Mouse (Mus musculus): Measurements from ENCODE around the gene Prrg3.
"Not testable (repeated sequence)": the region's sequence is repeated elsewhere in the genome, so short reads cannot be mapped to it uniquely, and the experiment has no call there.

The Prrg3 gene

DNA sequence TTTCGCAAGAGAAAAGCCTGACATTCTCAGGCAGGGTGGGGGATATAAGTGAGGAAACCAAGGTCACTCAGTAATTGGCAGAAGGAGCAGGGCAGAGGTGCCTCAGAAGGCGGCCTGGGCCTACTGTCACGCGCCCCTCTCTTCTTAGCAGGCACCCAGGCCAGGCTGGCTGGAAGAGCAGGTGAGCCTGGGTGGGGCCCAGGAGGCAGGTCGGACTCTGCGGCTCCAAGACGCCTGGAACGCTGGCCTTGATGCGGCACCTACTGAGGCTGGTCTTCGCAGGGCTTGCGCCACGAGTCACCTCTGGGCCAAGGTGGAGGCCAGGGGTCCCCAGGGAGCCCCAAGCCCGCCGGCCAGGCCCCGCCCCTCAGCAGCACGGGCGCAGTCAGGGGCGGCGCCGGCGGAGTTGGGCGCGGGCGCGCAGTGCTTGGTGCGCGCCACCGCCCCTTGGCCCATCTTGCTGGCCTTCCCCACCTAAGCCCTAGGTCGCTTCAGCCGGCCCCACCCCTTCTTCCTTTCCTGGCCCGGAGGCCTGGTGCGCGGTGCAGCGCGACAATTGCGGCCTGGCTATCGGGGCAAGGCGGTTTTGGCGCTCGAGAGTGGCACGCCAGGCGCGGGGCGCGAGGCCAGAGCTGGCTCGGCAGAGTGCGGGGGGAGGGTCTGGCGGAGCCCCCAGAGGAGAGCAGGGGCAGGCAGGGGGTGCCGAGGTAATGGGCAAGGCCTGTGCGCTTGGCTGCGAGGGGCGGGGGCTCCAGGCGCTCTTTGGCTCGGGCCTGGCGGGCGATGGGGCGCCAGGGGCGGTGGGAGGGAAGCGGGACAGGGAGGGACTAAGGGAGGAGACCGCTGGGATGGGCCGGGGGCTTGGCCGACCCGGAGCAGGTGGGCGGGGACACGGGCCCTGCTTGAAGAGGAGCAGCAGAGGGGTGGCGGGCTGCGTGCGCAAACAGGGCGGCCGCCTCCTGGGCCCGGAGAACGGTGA lies at the start of gene Prrg3:
TSS of gene Prrg3 (plus strand) at position 552 of the 979 bp plus-strand sequence.
- DNase-seq = peak; percentile 79

DNA sequence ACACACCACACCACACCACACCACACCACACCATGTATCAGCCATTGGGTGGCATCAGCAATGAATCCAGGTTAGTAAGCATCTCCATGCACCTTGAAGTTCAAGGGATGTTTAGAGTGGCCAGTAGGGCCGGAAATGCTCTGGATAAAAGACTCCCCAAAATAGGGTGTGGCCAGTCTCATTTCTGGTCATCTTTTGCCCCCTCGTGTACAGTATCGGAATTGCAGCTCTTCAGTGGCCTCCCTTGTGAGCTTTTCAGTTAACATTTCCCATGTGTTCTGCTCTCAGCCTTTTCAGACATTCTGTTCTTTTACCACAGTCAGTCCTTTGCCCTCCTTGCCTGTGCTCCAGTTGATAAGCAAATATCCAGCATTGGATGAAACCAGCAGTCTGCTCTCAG lies 15.8 kb upstream of the Prrg3 start:
- DNase-seq = peak; percentile 58

DNA sequence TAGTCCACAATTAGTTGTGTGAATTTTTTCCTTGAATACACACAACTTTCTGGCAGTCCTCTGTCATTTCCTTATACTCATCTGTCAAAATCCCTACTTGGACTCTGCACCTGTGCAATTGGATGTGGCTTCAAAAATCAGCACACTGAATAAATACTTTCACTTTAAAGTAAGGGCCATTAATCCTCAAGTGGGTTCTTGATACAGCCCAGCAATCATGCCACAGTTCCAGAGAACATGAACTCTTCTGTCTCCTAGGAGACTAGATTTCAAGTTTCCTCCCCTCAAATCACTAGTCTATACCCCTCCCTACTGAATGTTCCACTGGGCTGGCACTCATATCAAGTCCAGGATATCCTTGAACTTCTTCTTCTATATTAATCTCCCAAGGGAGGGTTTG lies 4.1 kb upstream of the Prrg3 start:
- no peak for DNase-seq

DNA sequence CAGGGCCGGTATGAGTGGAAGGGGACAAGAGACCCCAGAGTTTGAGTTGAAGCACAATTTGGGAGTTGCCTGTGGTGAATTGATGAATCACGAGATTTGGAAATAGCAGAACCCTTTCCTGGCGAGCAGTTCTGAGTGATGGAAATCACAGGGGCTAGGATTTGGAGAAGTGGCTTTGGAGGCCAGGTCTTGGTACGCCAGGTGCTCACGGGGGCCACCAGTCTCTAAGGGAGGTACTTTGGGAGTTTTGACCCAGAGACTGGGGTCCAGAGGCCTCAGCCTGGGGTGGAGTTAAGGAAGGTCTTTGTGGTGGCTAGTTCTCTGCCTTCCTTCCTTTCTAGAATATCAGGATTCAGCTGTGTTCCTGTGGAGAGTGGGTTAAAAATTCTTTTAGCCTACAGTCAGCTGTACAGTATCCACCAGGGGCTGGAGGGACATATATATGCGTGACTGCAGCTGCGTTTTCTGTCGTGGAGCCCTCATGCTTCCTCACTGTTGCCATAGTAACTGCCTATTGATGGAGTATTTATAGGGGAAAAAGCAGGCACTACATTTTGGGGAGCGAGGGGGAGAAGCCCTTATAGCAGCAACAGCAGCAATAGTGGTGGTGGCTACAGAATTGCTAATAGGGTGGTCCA lies 970 bp downstream of the Prrg3 start:
- DNase-seq = peak; percentile 5

DNA sequence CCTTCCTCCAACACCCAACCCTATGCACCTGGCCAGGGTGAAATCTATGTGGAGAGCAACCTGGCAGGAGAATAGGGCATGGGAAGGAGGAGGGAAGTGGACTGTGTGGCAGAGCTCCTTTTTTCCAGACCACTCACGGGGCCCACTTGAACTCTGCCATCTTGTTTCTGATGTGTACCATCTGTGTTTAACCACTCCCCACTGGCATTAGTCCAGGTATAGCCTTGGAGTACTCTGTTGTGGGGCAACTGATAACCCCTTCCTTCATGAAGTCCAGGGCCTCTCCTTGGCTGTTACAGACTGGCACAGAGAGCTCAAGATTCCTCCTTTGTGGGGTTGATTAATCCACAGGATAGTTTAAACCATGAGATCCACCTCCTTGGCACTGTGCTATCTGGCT lies 5.8 kb downstream of the Prrg3 start:
- DNase-seq = no peak

DNA sequence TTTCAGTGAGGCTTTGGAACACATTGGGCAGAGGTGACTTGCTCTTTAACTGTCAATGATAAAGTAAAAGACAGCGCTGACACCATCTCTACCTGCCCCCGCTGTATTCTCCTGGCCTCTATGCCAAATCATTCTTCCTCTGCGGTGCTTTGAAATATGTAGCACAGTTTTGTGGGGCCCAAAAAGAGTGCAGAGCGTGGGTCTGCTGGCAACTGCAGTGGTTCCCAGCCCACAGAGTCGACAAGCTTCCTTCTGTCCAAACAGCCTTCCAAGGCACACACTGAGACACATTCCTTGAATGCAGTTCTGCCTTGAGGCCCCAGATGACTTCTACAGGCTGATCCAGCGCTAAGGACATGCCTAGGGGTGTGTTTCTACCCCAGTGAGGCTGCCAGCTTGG lies 6.4 kb downstream of the Prrg3 start:
- DNase-seq = no peak

DNA sequence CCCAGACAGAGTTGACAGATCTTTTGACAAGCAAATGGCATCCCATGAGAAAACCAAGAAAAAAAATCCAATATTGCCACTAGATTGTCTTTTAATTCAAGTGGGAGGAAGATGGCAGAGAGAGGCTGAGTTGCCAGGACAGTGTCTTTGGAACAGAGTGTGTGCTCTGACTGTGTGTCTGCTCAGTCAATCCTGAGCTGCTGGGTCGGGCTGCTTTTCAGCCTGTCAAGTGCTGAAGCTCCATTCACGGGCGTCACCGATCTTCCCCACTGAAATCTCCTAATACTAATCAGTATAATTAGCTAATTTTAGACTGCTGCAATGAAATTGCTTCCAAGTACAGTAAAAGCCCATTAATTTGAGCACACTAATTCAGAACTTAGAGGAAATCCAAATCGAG lies 8.9 kb downstream of the Prrg3 start:
- DNase-seq = no peak

DNA sequence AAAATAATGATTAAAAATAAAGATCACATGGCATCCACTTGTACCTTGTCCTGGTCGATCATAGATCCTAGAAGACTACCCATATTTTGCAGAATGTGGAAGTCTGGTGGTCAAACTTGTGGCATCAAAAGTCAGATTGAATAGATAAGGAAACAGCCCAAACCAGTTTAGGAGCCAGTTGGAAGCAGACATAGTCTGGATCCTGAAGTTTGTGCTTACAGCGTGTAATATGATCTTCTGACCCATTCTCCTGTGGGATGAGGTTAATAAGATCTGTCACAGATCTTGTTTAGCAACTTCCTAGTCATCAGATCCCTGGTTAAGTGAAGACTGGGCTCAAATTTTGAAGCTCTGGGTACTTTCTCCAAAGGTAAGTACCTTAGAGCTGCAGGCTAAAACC lies 10.3 kb downstream of the Prrg3 start, which contains the start of gene Fate1:
TSS of gene Fate1 (plus strand) at position 301 of the 400 bp plus-strand sequence.
- DNase-seq = no peak

DNA sequence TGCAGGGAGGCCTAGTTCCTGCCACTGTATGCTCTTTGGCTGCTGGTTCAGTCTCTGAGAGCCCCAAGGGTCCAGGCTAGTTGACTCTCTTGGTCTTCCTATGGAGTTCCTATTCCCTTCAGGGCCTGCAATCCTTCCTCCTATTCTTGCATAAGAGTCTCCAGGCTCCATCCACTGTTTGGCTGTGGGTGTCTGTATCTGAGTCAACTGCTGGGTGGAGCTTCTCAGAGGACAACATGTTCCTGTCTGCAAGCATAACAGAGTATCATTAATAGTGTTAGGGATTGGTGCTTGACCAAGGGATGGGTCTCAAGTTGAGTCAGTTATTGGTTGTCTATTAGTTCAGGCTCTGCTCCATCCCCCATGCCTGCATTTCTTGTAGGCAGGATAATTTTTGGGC lies 15.3 kb downstream of the Prrg3 start:
- not testable (repeated sequence) for DNase-seq

DNA sequence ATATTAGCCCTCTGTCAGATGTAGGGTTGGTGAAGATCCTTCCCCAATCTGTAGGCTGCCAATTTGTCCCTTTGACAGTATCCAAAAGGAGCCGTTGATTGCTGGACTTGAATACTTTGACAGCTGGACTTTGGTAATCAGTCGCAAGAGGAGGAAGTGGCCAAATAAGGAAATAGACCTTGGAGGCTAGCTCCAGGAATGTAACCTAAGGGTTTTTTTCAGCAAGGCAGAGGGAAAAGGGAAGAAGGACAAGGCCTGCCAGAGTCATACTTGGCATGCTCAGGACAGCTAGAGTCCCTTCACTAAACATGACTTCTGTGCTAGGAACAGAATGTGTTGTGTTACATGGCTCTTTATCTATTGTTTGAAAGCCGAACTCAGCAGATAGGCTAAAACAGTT lies 18.0 kb downstream of the Prrg3 start:
- no peak for DNase-seq

DNA sequence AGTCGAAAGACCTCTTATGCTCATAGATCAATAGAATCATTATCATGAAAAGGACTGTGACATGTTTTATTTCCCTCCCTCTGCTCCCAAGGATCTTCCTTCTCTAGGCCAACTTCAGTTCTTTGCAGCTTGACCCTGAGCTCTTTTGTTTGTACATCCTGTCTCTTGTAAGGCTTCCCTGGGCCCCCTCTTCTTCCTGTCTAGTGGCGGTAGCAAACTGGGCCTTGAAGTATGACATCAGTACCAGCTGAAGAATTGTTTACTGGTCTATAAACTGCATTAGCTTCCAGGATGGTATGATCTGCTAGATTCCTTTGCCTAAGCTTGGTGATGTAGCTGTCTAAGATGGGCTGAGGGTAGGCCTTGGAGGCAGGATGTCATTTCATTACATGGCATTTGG lies 18.9 kb downstream of the Prrg3 start:
- no peak for DNase-seq

DNA sequence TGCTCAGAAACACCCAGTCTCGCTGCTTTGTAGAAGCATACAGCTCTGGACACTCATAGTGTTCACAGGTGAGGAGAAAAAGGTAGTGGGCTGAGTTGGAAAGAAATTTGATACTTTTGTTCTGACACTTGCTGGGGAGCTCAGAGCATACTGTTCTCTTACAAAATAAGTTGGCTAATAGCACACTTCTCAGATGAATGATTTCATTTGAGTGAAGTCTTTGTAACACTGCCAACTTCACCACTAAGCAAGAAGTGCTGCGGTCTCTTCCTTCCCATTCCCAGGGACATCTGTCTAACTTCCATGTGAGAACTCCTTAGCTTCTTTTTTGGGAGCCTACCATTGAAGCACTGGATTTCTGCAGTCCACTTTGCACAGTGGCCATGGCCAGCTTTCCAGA lies 20.8 kb downstream of the Prrg3 start:
- no peak for DNase-seq

DNA sequence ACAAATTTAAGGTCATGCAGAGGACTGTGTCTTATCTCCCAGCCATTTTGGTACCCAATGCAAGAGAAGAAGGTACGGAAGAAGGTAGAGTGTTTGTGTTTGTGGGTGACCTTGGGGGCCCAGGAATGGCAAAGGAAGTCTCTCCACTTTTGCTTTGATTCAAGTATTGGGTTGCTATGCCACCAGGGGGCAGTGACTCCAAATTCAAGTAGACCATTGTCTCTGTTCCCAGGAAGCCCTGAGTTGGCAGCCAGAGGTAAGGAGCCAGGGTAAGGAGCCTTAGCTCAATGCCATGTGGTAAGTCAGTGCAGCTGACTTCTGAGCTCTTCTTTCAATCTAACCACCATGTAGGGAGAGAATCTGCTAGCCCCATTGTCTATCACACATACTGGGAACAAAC lies 21.4 kb downstream of the Prrg3 start:
- DNase-seq = peak; percentile 4

DNA sequence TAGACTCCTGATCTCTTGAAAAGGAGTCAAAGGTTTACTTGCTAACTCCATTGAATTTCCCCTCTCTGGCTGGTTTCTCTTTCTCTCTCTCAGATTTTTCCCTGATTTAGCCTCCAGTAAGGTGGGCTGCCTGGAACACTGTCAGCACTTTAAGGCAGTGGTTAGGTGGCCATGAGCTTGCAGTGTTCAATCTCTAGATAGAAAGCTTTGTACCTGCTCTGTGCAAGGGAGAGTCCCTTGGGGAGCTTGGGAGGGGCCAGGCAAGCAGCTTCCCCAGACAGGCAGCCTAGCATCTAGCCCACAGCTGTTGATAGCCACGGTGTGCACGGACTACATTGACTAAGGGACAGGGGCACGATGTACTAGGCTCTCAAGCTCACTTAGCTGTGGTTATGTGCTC lies 29.1 kb downstream of the Prrg3 start, which contains the start of gene Cnga2:
TSS of gene Cnga2 (plus strand) at position 301 of the 400 bp plus-strand sequence.
- no peak for DNase-seq

DNA sequence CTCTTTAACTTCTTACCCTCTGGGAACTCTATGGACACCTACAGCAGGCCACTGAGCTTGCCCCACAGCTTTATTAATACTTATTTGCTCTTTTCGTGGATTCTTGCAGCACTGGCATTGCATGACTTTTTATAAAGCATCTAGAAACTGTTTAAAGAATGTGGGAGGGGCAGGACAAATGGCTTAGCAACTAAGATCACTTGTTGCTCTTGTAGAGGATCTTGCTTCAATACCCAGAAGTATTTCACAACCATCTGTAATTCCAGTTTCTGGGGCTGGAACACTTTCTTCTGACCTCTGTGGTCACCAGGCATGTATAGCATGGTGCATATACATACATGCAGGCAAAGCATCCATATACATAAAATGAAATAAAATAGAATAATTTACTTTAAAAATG lies 33.5 kb downstream of the Prrg3 start:
- DNase-seq = no peak

DNA sequence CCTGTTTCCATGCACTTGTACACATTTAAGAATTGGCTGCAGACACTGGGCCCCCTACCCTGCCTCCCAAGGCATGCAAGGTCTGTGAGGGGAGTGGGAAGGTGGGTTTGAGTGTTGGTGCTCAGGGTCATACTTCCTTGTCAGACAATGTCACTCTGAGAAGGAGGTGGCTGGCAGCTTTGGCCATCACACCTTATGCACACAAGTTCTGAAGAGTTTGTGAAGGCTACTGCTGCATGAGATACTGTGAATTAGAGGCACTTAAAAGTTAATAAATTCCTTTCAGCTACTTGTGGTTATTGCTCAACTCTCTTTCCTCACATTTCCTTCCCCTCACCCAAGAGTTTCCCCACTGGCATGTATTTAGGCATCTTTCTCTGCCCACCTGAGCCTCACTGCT lies 47.5 kb downstream of the Prrg3 start:
- no peak for DNase-seq

DNA sequence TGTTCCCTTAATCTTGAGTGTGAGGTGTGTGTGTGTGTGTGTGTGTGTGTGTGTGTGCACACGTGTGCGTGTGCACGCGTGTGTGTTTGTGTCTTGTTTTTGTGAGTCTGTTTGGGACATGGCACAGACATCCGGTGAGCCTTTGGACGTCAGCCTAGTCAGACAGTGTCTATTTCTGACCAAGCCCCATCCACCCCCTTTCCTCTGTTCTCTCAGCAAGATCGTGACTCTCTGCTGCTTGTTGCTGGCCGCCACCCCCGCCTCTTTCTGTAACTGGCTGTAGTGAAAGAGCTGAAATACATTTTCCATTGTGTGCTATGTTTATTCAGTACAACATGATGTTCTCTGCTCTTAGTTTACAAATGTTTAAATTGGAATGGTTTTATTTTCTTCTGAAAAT lies 49.8 kb downstream of the Prrg3 start:
- DNase-seq = no peak

DNA sequence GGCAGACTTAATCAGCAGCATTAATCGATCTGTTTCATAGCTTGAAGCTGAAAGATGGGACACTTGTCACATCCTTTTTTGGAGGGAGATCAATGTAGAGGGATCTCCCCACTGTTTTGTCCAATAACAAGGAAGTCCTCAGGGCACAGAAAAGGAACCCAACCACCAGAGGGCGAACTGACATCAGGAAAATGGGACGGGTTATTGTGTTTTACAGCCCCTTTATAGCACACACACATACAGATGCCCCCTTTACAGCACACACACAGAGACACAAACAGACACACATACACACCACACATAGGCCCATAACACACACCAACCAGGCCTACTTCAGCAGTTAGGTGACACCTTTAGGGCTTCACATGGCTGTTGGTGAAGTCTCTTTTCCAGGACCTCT lies 50.4 kb downstream of the Prrg3 start:
- peak; percentile 23 for DNase-seq

DNA sequence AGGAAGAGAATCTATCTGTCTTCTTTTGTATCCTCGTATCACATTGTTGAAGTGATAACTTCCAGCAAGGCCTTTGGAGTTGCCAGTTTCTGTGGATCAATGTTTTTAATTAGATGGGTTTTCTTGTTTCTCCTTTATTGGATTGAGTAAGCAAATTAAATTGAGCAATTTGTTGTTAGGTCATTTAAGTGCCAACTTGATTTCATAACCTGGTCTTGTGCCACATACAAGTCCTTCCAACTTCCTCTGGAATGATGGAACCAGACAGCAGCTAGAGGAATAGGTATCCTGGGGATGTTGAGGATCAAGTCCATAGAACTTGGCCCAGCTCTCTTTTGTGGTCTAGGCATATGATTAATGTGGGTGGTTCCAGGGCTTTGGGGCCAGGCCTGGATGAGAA lies 59.8 kb downstream of the Prrg3 start:
- no peak for DNase-seq

All from embryo, embryonic 11 days (tissue).